Mouse (Mus musculus): ENCODE results near the gene Morn3. TPM values are rescaled to one million over a fixed set of nuclear protein-coding genes. Genes with fewer than 3 reads are reported as not detected.
"Not testable (repeated sequence)": the region's sequence is repeated elsewhere in the genome, so short reads cannot be mapped to it uniquely, and the experiment has no call there.

The Morn3 gene
- total RNA-seq (2021), result not detected

GRCm38 (mm10) chr5:123046916-123047315 lies at the start of gene Morn3:
Gene Morn3 (minus strand): TSS chr5:123047016.
- no peak for DNase-seq

GRCm38 (mm10) chr5:123096299-123096698 lies 49.5 kb upstream of the Morn3 start:
- no peak for DNase-seq

- DNase-seq, result no peak
Measured at GRCm38 (mm10) chr5:123094238-123094991, 47.6 kb upstream of the Morn3 start.

- no peak for DNase-seq
Measured at GRCm38 (mm10) chr5:123093077-123093633, 46.3 kb upstream of the Morn3 start.

GRCm38 (mm10) chr5:123090560-123091306 lies 43.9 kb upstream of the Morn3 start:
- DNase-seq, result no peak

- DNase-seq, result no peak
Measured at GRCm38 (mm10) chr5:123088784-123089183, 42.0 kb upstream of the Morn3 start.

GRCm38 (mm10) chr5:123086501-123086900 lies 39.7 kb upstream of the Morn3 start:
- DNase-seq, result no peak

- no peak for DNase-seq
Measured at GRCm38 (mm10) chr5:123083340-123084050, 36.7 kb upstream of the Morn3 start.

GRCm38 (mm10) chr5:123080510-123080909 lies 33.7 kb upstream of the Morn3 start:
- DNase-seq, result no peak

GRCm38 (mm10) chr5:123080041-123080440 lies 33.2 kb upstream of the Morn3 start:
- DNase-seq, result no peak

GRCm38 (mm10) chr5:123079568-123079967 lies 32.8 kb upstream of the Morn3 start:
- no peak for DNase-seq

GRCm38 (mm10) chr5:123076419-123077281 lies 29.8 kb upstream of the Morn3 start:
- DNase-seq, result no peak

- DNase-seq, result peak; percentile 93
Measured at GRCm38 (mm10) chr5:123075576-123076418, 29.0 kb upstream of the Morn3 start.

GRCm38 (mm10) chr5:123068714-123069113 lies 21.9 kb upstream of the Morn3 start:
- DNase-seq, result no peak

GRCm38 (mm10) chr5:123068115-123068514 lies 21.3 kb upstream of the Morn3 start, which contains the start of gene Tmem120b:
Gene Tmem120b (plus strand): TSS chr5:123068415.
- no peak for DNase-seq

- DNase-seq, result no peak
Measured at GRCm38 (mm10) chr5:123067395-123067995, 20.7 kb upstream of the Morn3 start.

- DNase-seq, result peak in 1 of 2 experiments; percentile 57
Measured at GRCm38 (mm10) chr5:123064207-123064606, 17.4 kb upstream of the Morn3 start.

GRCm38 (mm10) chr5:123063141-123063540 lies 16.3 kb upstream of the Morn3 start:
- DNase-seq, result no peak

- not testable (repeated sequence) for DNase-seq
Measured at GRCm38 (mm10) chr5:123061402-123061749, 14.6 kb upstream of the Morn3 start.

GRCm38 (mm10) chr5:123060706-123061401 lies 14.0 kb upstream of the Morn3 start:
- DNase-seq, result no peak

All from layer of hippocampus, postnatal 36 days (tissue).